38 mouse cellular contexts compared by ENCODE assay signal in the genomic region with DNA sequence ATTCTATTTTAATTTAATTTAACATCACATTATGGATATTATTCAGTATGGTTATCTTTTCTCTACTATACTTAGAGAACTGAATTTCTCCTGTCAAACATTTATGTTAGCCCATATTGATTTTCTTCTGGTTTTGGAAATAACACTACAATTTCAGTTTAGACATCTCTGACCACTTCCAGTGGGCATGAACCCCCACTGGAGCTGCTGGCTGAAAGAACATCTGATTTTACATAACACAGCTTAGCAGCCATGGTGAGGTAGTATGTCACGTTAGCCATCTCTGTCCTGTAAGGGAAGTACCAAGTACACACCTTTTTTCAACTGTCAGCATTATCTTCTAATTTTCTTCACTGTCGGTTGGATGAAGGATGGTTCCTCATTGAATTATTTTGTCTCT. TPM values are rescaled to one million over a fixed set of nuclear protein-coding genes. Genes with fewer than 3 reads are reported as not detected.
"Had no signal": no experiment of that assay in that cellular context is flagged by ENCODE, and none has a peak within 500 bp of the region (broad histone marks: within the 10 kb centered on the region; RNA-seq: fewer than 3 reads in every experiment).

A gene (plus strand): TSS at position 301 of the 400 bp plus-strand sequence.

- H3K27ac ChIP-seq: heart, embryonic 10.5 days; heart, embryonic 13.5 days; heart, embryonic 15.5 days; hindbrain, embryonic 10.5 days; hindbrain, embryonic 12.5 days; hindbrain, embryonic 13.5 days; hindbrain, embryonic 14.5 days; hindbrain, embryonic 15.5 days; hindbrain, postnatal 0 days; intestine, embryonic 15.5 days; kidney, embryonic 15.5 days; kidney, postnatal 0 days; left cerebral cortex, adult 2 months had no signal

- DNase-seq: heart, postnatal 10 days; heart, postnatal 14 days; heart, postnatal 36 days; heart, postnatal 4 days; kidney, adult 11 months; kidney, adult 18-20 months; kidney, adult 2 months; kidney, adult 8-10 months; kidney, adult 9 months; kidney, postnatal 10 days; kidney, postnatal 14 days; kidney, postnatal 25 days; kidney, postnatal 36 days; kidney, postnatal 4 days; layer of hippocampus, postnatal 36 days had no signal

- H3K4me3 ChIP-seq: heart, embryonic 10.5 days; heart, embryonic 12.5 days; heart, embryonic 13.5 days; heart, embryonic 15.5 days; hindbrain, embryonic 10.5 days; hindbrain, embryonic 12.5 days; hindbrain, embryonic 13.5 days; hindbrain, embryonic 15.5 days; intestine, embryonic 15.5 days; kidney, embryonic 15.5 days; left cerebral cortex, adult 2 months had no signal

RNA-seq across cellular contexts. Expression of the gene that starts here (rescaled TPM):
- total RNA-seq: heart, postnatal 10 days; heart, postnatal 14 days; heart, postnatal 25 days; heart, postnatal 36 days; heart, postnatal 4 days; hematopoietic stem cell, adult 5-6 weeks; hindbrain, postnatal 0 days; layer of hippocampus, adult 18-20 months; layer of hippocampus, adult 8-10 months; layer of hippocampus, postnatal 10 days; layer of hippocampus, postnatal 14 days; layer of hippocampus, postnatal 25 days; layer of hippocampus, postnatal 36 days; left cerebral cortex, adult 18-20 months; left cerebral cortex, adult 2 months; left cerebral cortex, adult 8-10 months had no signal
